Mouse (Mus musculus) lung, postnatal 0 days (tissue): ENCODE data around the gene Ddx41. TPM values are rescaled to one million over a fixed set of nuclear protein-coding genes. Genes with fewer than 3 reads are reported as not detected.
A peak's percentile ranks its signal among the peaks of the same experiment; 100 is the strongest.

Source experiments
- ATAC-seq: fragments of 200-750 bp; cut with Nextera tagmentation; 2 replicates; pipeline ENCODE4 v1.8.0; 2017; ENCODE audit warnings: moderate library complexity
- DNase-seq: peaks from one replicate; pipeline ENCODE4 v3.0.0-alpha.2; 2016; ENCODE audit warnings: low spot score
- H3K27ac ChIP-seq: fragments of 300-500 bp; sonication (generic); 2 replicates; pipeline ENCODE4 v1.5.1; 2014; ENCODE audit warnings: antibody characterized with exemption, mild to moderate bottlenecking, low read length, mixed read lengths
- H3K27me3 ChIP-seq: fragments of 300-500 bp; sonication (generic); replicated peaks from 2 replicates; pipeline ENCODE4 v1.6.1; 2014; ENCODE audit warnings: low read length, mixed read lengths; ENCODE audit not compliant: insufficient read depth
- H3K36me3 ChIP-seq: fragments of 300-500 bp; sonication (generic); 2 replicates; pipeline ENCODE4 v1.6.1; 2014; ENCODE audit warnings: low read length, mixed read lengths; ENCODE audit not compliant: insufficient read depth
- H3K4me1 ChIP-seq: fragments of 300-500 bp; sonication (generic); 2 replicates; pipeline ENCODE4 v1.6.1; 2014; ENCODE audit warnings: antibody characterized with exemption, low read depth, low read length, mixed read lengths; ENCODE audit not compliant: insufficient read depth
- H3K4me2 ChIP-seq: fragments of 300-500 bp; sonication (generic); replicated peaks from 2 replicates; pipeline ENCODE4 v1.6.1; 2014; ENCODE audit warnings: low read depth, mild to moderate bottlenecking, low read length, moderate library complexity, mixed read lengths
- H3K4me3 ChIP-seq: fragments of 300-500 bp; sonication (generic); 2 replicates; pipeline ENCODE4 v1.5.1; 2014; ENCODE audit warnings: low read depth, low read length
- H3K9ac ChIP-seq: fragments of 300-500 bp; sonication (generic); replicated peaks from 2 replicates; pipeline ENCODE4 v1.6.1; 2014; ENCODE audit warnings: low read depth, mild to moderate bottlenecking
- H3K9me3 ChIP-seq: fragments of 300-500 bp; sonication (generic); 2 replicates; pipeline ENCODE4 v1.6.1; 2016; ENCODE audit warnings: low read length, mixed read lengths
- CTCF ChIP-seq: IDR thresholded peaks from 2 replicates; pipeline ENCODE4 v1.5.1; 2016; ENCODE audit warnings: antibody characterized with exemption, mild to moderate bottlenecking
- EP300 ChIP-seq: IDR thresholded peaks from 2 replicates; pipeline ENCODE4 v1.6.1; 2016; ENCODE audit warnings: antibody characterized with exemption, mild to moderate bottlenecking, control low read depth
- WGBS: fragments of 180-500 bp; shearing (Covaris S2); extraction: QIAGEN DNeasy Blood & Tissue Kit; methylation state at CpG from one replicate; pipeline ENCODE4 v1.1.7; 2014; 5-methylcytosine and 5-hydroxymethylcytosine counted together
- polyA plus RNA-seq: library from polyadenylated mRNA; unstranded; fragments of >200 nt; fragmentation: Nextera tagmentation; extraction: Ambion mirVana; gene quantifications from 2 replicates; pipeline ENCODE4 v1.2.1, GENCODE M21; 2015

Gene Ddx41
- polyA plus RNA-seq, 1 experiment from 2014 or later: 35.3 TPM

GRCm38 (mm10) chr13:55535191-55535590, 1.3 kb downstream of the Ddx41 start:
- H3K4me1 ChIP-seq: peaks cover 3% of the 10 kb centered on the region; the same call in 1 of the 2 replicates
- peaks cover 27% of the 10 kb centered on the region; the same call in 1 of the 2 replicates for H3K36me3 ChIP-seq
- DNase-seq (no peak), ATAC-seq (no peak)
- H3K27me3 ChIP-seq: no peaks in the 10 kb centered on the region
- H3K9ac ChIP-seq: no peak overlapping the region
- H3K9me3 ChIP-seq: no peaks in the 10 kb centered on the region
- no peak for TF ChIP-seq CTCF
- no peak for TF ChIP-seq EP300
- WGBS: 90% methylated on average over 15 of the region's 15 CpGs
- H3K27ac ChIP-seq: no peak overlapping the region
- no peak overlapping the region for H3K4me3 ChIP-seq
- peak overlapping the region; percentile 85; the same call in 1 of the 2 replicates for H3K4me2 ChIP-seq

- no peak for TF ChIP-seq CTCF
- DNase-seq (no peak), ATAC-seq (no peak)
- no peak within 1 kb of the TSS for H3K4me2 ChIP-seq
- H3K36me3 ChIP-seq: peaks cover 28% of the 10 kb centered on the region; the same call in 1 of the 2 replicates
- no peak within 1 kb of the TSS for H3K4me3 ChIP-seq
- no peaks in the 10 kb centered on the region for H3K9me3 ChIP-seq
- no peak within 1 kb of the TSS for H3K27ac ChIP-seq
- no peak within 1 kb of the TSS for H3K9ac ChIP-seq
- H3K4me1 ChIP-seq: no peaks in the 10 kb centered on the region
- no peaks in the 10 kb centered on the region for H3K27me3 ChIP-seq
- 76% methylated on average over 8 of the region's 8 CpGs for WGBS
Measured at GRCm38 (mm10) chr13:55529198-55529915, 7.1 kb downstream of the Ddx41 start, which contains the start of gene Dok3. TSS of gene Dok3 (minus strand) at chr13:55529296.

GRCm38 (mm10) chr13:55527834-55528772, 8.4 kb downstream of the Ddx41 start:
- DNase-seq (peak; percentile 46), ATAC-seq (peak; percentile 35)
- no peaks in the 10 kb centered on the region for H3K4me1 ChIP-seq
- peaks cover 22% of the 10 kb centered on the region; the same call in 1 of the 2 replicates for H3K36me3 ChIP-seq
- H3K4me3 ChIP-seq: no peak overlapping the region
- TF ChIP-seq CTCF (no peak), EP300 (no peak)
- no peaks in the 10 kb centered on the region for H3K9me3 ChIP-seq
- H3K9ac ChIP-seq: no peak overlapping the region
- WGBS: 64% methylated on average over 17 of the region's 18 CpGs
- no peak overlapping the region for H3K27ac ChIP-seq
- no peaks in the 10 kb centered on the region for H3K27me3 ChIP-seq
- 0 out of 2 replicates have a peak overlapping the region, but pooled peaks have one; percentile 11 for H3K4me2 ChIP-seq

GRCm38 (mm10) chr13:55527212-55527611, 9.2 kb downstream of the Ddx41 start:
- H3K27me3 ChIP-seq: no peaks in the 10 kb centered on the region
- no peak for ATAC-seq
- 69% methylated on average over 16 of the region's 16 CpGs for WGBS
- no peak for TF ChIP-seq EP300
- no peak for TF ChIP-seq CTCF
- no peak overlapping the region for H3K9ac ChIP-seq
- peaks cover 21% of the 10 kb centered on the region; the same call in 1 of the 2 replicates for H3K36me3 ChIP-seq
- H3K9me3 ChIP-seq: no peaks in the 10 kb centered on the region
- no peak for DNase-seq
- H3K4me3 ChIP-seq: no peak overlapping the region
- H3K4me2 ChIP-seq: 0 out of 2 replicates have a peak overlapping the region, but pooled peaks have one; percentile 11
- H3K4me1 ChIP-seq: no peaks in the 10 kb centered on the region
- H3K27ac ChIP-seq: no peak overlapping the region

GRCm38 (mm10) chr13:55525733-55526553, 10.5 kb downstream of the Ddx41 start:
- H3K36me3 ChIP-seq: peaks cover 10% of the 10 kb centered on the region; the same call in 1 of the 2 replicates
- ATAC-seq (no peak), DNase-seq (no peak)
- 75% methylated on average over 16 of the region's 16 CpGs for WGBS
- H3K9me3 ChIP-seq: no peaks in the 10 kb centered on the region
- no peak overlapping the region for H3K4me3 ChIP-seq
- TF ChIP-seq CTCF (no peak), EP300 (no peak)
- no peaks in the 10 kb centered on the region for H3K4me1 ChIP-seq
- no peak overlapping the region for H3K27ac ChIP-seq
- H3K9ac ChIP-seq: no peak overlapping the region
- H3K4me2 ChIP-seq: no peak overlapping the region
- no peaks in the 10 kb centered on the region for H3K27me3 ChIP-seq
